Mouse (Mus musculus) hindbrain, embryonic 11.5 days (tissue): ENCODE data around the gene Arhgdia. TPM values are rescaled to one million over a fixed set of nuclear protein-coding genes. Genes with fewer than 3 reads are reported as not detected.

Experiments used
- ATAC-seq: fragments of 200-750 bp; cut with Nextera tagmentation; 2 replicates; pipeline ENCODE4 v1.8.0; 2017; ENCODE audit warnings: mild to moderate bottlenecking, moderate TSS enrichment, moderate library complexity; ENCODE audit not compliant: low FRiP score
- DNase-seq: peaks from one replicate; pipeline ENCODE4 v3.0.0-alpha.2; 2015; ENCODE audit warnings: low spot score
- H3K27ac ChIP-seq: fragments of 300-500 bp; sonication (generic); 2 replicates; pipeline ENCODE4 v1.5.1; 2014; ENCODE audit warnings: mild to moderate bottlenecking, low read depth, low read length
- H3K27me3 ChIP-seq: fragments of 300-500 bp; sonication (generic); 2 replicates; pipeline ENCODE4 v1.6.1; 2014; ENCODE audit warnings: mild to moderate bottlenecking, low read length, moderate library complexity, mixed read lengths; ENCODE audit not compliant: control insufficient read depth, insufficient read depth
- H3K36me3 ChIP-seq: fragments of 300-500 bp; sonication (generic); 2 replicates; pipeline ENCODE4 v1.6.1; 2014; ENCODE audit warnings: mild to moderate bottlenecking, low read length, moderate library complexity, mixed read lengths; ENCODE audit not compliant: control insufficient read depth, insufficient read depth
- H3K4me1 ChIP-seq: fragments of 300-500 bp; sonication (generic); replicated peaks from 2 replicates; pipeline ENCODE4 v1.6.1; 2014; ENCODE audit warnings: low read length, mixed read lengths; ENCODE audit not compliant: control insufficient read depth, insufficient read depth
- H3K4me2 ChIP-seq: fragments of 300-500 bp; sonication (generic); replicated peaks from 2 replicates; pipeline ENCODE4 v1.6.1; 2014; ENCODE audit warnings: mild to moderate bottlenecking, low read depth, low read length
- H3K4me3 ChIP-seq: fragments of 300-500 bp; sonication (generic); 2 replicates; pipeline ENCODE4 v1.5.1; 2014; ENCODE audit warnings: low read depth, low read length
- H3K9ac ChIP-seq: fragments of 300-500 bp; sonication (generic); 2 replicates; pipeline ENCODE4 v1.6.1; 2014; ENCODE audit warnings: low read depth, low read length
- H3K9me3 ChIP-seq: fragments of 300-500 bp; sonication (generic); 2 replicates; pipeline ENCODE4 v1.6.1; 2016; ENCODE audit warnings: low read length; ENCODE audit not compliant: control insufficient read depth
- WGBS: fragments of 180-500 bp; shearing (Covaris S2); extraction: QIAGEN DNeasy Blood & Tissue Kit; methylation state at CpG from one replicate; pipeline ENCODE4 v1.1.7; 2014; 5-methylcytosine and 5-hydroxymethylcytosine counted together
- polyA plus RNA-seq: library from polyadenylated mRNA; unstranded; fragments of >200 nt; fragmentation: Nextera tagmentation; extraction: Ambion mirVana; gene quantifications from 2 replicates; pipeline ENCODE4 v1.2.1, GENCODE M21; 2014

Gene Arhgdia
- polyA plus RNA-seq, 1 experiment from 2014 or later, result 576 TPM

- Histone ChIP-seq H3K4me2 (peak within 1 kb of the TSS; percentile 40), H3K36me3 (peaks cover 7% of the 10 kb centered on the region; the same call in 1 of the 2 replicates), H3K9ac (peak within 1 kb of the TSS; percentile 45; the same call in 1 of the 2 replicates), H3K27me3 (peaks cover 13% of the 10 kb centered on the region; the same call in 1 of the 2 replicates), H3K4me3 (peak within 1 kb of the TSS; percentile 16; the same call in 1 of the 2 replicates), H3K27ac (no peak within 1 kb of the TSS), H3K9me3 (no peaks in the 10 kb centered on the region), H3K4me1 (peaks cover 7% of the 10 kb centered on the region; the same call in 1 of the 2 replicates)
- WGBS, result 6% methylated on average over 43 of the region's 45 CpGs
- DNase-seq (peak; percentile 18), ATAC-seq (0 out of 2 replicates have a peak, but pooled peaks have one; percentile 51)
Measured at GRCm38 (mm10) chr11:120608241-120609034, 27.0 kb upstream of the Arhgdia start, which contains the start of gene Npb. Gene Npb (plus strand): TSS chr11:120608477.

- Histone ChIP-seq H3K4me3 (no peak overlapping the region), H3K27me3 (peaks cover 13% of the 10 kb centered on the region; the same call in 1 of the 2 replicates), H3K4me2 (no peak overlapping the region), H3K4me1 (peaks cover 7% of the 10 kb centered on the region; the same call in 1 of the 2 replicates), H3K9me3 (no peaks in the 10 kb centered on the region), H3K9ac (no peak overlapping the region), H3K27ac (no peak overlapping the region), H3K36me3 (peaks cover 7% of the 10 kb centered on the region; the same call in 1 of the 2 replicates)
- DNase-seq, result no peak
- ATAC-seq, result no peak
- WGBS, result 75% methylated on average over 4 of the region's 4 CpGs
Measured at GRCm38 (mm10) chr11:120606764-120607163, 25.3 kb upstream of the Arhgdia start.

DNA sequence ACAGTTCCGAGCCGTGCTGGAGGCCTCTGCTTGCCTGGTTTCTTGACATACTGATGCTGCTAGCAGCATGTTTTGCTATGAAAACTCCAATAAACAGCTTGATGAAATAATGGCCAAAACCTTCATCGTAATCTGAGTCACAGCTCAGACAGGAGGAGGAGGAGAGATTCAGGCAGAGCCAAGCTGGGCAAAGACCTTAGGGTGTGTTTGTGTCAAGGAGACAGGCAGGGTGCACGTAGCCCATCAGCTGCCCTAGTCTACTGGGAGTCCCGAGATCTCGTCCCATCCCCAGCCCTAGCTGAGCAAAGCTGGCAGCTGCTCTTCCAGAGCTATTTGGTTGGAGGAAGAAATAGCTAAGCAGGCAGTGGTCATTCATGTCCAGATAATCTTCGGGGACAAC is 24.2 kb upstream of the Arhgdia start:
- Histone ChIP-seq H3K4me1 (peaks cover 7% of the 10 kb centered on the region; the same call in 1 of the 2 replicates), H3K27me3 (peaks cover 13% of the 10 kb centered on the region; the same call in 1 of the 2 replicates), H3K36me3 (no peaks in the 10 kb centered on the region), H3K4me3 (no peak overlapping the region), H3K9me3 (no peaks in the 10 kb centered on the region), H3K4me2 (no peak overlapping the region), H3K9ac (no peak overlapping the region), H3K27ac (no peak overlapping the region)
- DNase-seq, result no peak
- WGBS, result 88% methylated on average over 7 of the region's 7 CpGs
- ATAC-seq, result no peak

DNA sequence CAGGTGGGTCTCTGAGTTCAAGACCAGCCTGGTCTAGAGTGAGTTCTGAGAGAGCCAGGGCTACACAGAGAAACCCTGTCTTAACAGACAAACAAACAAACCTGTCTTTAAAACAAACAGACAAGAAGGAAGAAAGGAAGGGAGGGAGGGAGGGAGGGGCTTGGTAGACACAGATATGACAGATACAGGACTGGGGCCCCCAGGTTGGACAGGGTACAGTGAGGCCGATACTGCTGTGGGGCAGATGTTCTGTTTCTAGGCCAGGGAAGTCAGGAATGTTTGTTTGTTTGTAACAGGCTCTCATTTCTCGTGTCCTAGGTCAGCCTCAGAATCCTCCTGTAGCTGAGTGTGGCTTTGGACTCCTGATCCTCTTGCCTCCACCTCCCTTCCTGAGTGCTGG is 22.1 kb upstream of the Arhgdia start:
- peaks cover 3% of the 10 kb centered on the region; the same call in 1 of the 2 replicates for H3K4me1 ChIP-seq
- peaks cover 8% of the 10 kb centered on the region; the same call in 1 of the 2 replicates for H3K27me3 ChIP-seq
- H3K4me3 ChIP-seq, result no peak overlapping the region
- DNase-seq, result no peak
- no peaks in the 10 kb centered on the region for H3K9me3 ChIP-seq
- ATAC-seq, result no peak
- no peak overlapping the region for H3K4me2 ChIP-seq
- WGBS, result 94% methylated on average over 2 of the region's 2 CpGs
- H3K36me3 ChIP-seq, result no peaks in the 10 kb centered on the region
- H3K9ac ChIP-seq, result no peak overlapping the region
- H3K27ac ChIP-seq, result no peak overlapping the region

DNA sequence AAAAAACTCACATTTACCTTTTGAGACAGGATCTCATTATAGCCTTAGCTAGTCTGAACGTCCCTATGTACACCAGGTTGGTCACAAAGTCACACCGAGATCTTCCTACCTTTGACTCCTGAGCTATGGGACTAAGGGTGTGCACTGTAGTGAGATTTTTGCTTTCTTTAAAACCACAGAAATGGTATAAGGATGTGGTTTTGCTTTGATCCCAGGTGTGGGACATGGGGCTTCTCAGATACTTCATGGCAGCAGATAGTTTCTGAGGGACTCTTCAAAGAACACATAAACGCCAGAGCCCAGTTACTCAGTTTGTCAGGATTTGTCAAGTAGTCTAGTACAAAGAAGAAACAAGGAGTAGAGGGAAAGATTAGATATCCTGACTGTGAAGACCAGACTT is 19.3 kb upstream of the Arhgdia start:
- ATAC-seq (no peak), DNase-seq (no peak)
- no peak overlapping the region for H3K9ac ChIP-seq
- H3K4me2 ChIP-seq, result no peak overlapping the region
- no peaks in the 10 kb centered on the region for H3K9me3 ChIP-seq
- 98% methylated on average over 3 of the region's 3 CpGs for WGBS
- no peak overlapping the region for H3K27ac ChIP-seq
- H3K4me3 ChIP-seq, result no peak overlapping the region
- H3K36me3 ChIP-seq, result peaks cover 7% of the 10 kb centered on the region; the same call in 1 of the 2 replicates
- H3K27me3 ChIP-seq, result no peaks in the 10 kb centered on the region
- peaks cover 7% of the 10 kb centered on the region; the same call in 1 of the 2 replicates for H3K4me1 ChIP-seq

DNA sequence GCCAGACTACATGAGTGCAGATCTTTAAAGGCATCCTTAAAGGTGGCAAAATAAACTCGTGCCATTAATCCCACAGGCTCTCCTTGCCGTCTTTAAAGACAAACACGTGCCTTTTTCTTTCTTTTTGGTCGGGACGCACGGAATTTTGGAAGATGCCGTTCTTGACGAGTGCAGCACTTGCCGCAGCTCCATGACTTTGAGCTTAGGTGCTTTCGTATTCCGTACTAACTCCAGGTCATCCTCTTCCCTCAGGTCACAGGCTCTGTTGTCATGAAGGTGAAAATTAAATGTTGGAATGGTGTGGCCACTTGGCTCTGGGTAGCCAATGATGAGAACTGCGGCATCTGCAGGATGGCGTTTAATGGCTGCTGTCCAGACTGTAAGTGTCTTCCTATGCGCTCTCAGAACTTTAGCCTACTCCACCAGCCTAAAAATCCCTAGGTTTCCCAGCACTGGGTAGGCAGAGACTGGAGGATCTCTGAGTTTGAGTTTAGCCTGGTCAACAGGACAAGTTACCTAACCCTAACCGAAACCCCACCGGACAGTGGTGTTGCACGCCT is 17.6 kb upstream of the Arhgdia start:
- WGBS, result 48% methylated on average over 17 of the region's 17 CpGs
- ATAC-seq (no peak), DNase-seq (no peak)
- no peak overlapping the region for H3K27ac ChIP-seq
- H3K27me3 ChIP-seq, result no peaks in the 10 kb centered on the region
- peak overlapping the region; percentile 64 for H3K9ac ChIP-seq
- H3K4me3 ChIP-seq, result peak overlapping the region; percentile 100
- H3K36me3 ChIP-seq, result peaks cover 10% of the 10 kb centered on the region
- H3K9me3 ChIP-seq, result no peaks in the 10 kb centered on the region
- H3K4me2 ChIP-seq, result peak overlapping the region; percentile 76
- H3K4me1 ChIP-seq, result peaks cover 7% of the 10 kb centered on the region; the same call in 1 of the 2 replicates

DNA sequence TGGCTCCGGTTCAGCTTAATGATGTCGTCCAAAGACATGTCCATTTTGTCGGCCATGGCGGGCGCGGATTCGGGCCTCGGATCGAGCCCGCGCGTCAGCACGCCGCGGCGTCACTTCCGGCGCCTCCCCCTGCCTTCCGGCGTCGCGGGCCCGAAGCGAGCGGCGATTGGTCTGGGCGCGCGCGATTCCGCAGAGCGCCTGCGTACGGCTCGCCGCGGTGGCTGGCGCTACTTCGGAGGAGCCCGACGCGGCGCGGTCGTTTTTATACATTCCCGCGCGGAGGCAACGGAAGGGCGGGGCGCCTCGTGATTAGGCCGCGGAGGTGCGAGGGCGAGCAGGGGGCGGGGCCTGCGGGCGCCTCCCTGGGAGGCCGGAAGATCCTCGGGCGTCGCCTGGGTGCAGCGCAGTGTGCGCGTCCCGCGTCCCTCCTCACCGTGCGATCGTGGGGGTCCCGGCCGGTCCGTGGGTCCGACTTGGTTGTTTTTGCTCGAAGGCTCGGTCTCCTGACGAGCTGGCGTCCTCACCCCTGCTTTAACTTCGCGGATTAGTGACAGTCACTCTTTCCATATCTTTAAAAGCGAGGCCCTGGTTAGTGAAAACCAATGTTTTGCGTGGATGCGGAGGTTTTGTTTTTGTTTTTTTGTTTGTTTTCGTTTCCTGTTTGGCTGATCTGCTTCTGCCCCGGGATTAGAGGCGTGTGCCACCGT is 17.0 kb upstream of the Arhgdia start, which contains the start of the genes Alyref and Anapc11:
TSS of gene Alyref (minus strand) at position 83 of the 707 bp plus-strand sequence.
TSS of gene Anapc11 (plus strand) at position 139 of the 707 bp plus-strand sequence.
- under 1% methylated on average over 77 of the region's 88 CpGs for WGBS
- H3K9ac ChIP-seq, result peak within 1 kb of the TSS; percentile 99
- ATAC-seq (peak; percentile 98), DNase-seq (peak; percentile 98)
- no peaks in the 10 kb centered on the region for H3K9me3 ChIP-seq
- peak within 1 kb of the TSS; percentile 92 for H3K4me2 ChIP-seq
- peak within 1 kb of the TSS; percentile 88 for H3K27ac ChIP-seq
- H3K4me1 ChIP-seq, result peaks cover 7% of the 10 kb centered on the region; the same call in 1 of the 2 replicates
- H3K4me3 ChIP-seq, result peak within 1 kb of the TSS; percentile 100
- H3K36me3 ChIP-seq, result peaks cover 12% of the 10 kb centered on the region
- H3K27me3 ChIP-seq, result no peaks in the 10 kb centered on the region
